Mouse (Mus musculus) heart, embryonic 15.5 days (tissue): ENCODE measurements around the gene Spry1. TPM values are rescaled to one million over a fixed set of nuclear protein-coding genes. Genes with fewer than 3 reads are reported as not detected.
"Not testable (repeated sequence)": the region's sequence is repeated elsewhere in the genome, so short reads cannot be mapped to it uniquely, and the experiment has no call there.

Source experiments
- ATAC-seq: fragments of 200-750 bp; cut with Nextera tagmentation; replicated peaks from 2 replicates; pipeline ENCODE4 v1.8.0; 2017; ENCODE audit warnings: low read depth, moderate TSS enrichment; ENCODE audit not compliant: insufficient number of reproducible peaks, insufficient read depth, low FRiP score
- H3K27ac ChIP-seq: fragments of 300-500 bp; sonication (generic); 2 replicates; pipeline ENCODE4 v1.5.1; 2015; ENCODE audit warnings: mild to moderate bottlenecking, inconsistent platforms
- H3K27me3 ChIP-seq: fragments of 300-500 bp; sonication (generic); 2 replicates; pipeline ENCODE4 v1.6.1; 2015; ENCODE audit warnings: inconsistent platforms
- H3K36me3 ChIP-seq: fragments of 300-500 bp; sonication (generic); 2 replicates; pipeline ENCODE4 v1.6.1; 2015; ENCODE audit warnings: mild to moderate bottlenecking, inconsistent platforms
- H3K4me1 ChIP-seq: fragments of 300-500 bp; sonication (generic); replicated peaks from 2 replicates; pipeline ENCODE4 v1.6.1; 2015; ENCODE audit warnings: inconsistent platforms
- H3K4me2 ChIP-seq: fragments of 300-500 bp; sonication (generic); 2 replicates; pipeline ENCODE4 v1.6.1; 2015; ENCODE audit warnings: inconsistent platforms, mild to moderate bottlenecking, moderate library complexity
- H3K4me3 ChIP-seq: fragments of 300-500 bp; sonication (generic); 2 replicates; pipeline ENCODE4 v1.5.1; 2015; ENCODE audit warnings: mild to moderate bottlenecking, inconsistent platforms
- H3K9ac ChIP-seq: fragments of 300-500 bp; sonication (generic); 2 replicates; pipeline ENCODE4 v1.6.1; 2015; ENCODE audit warnings: mild to moderate bottlenecking, inconsistent platforms
- H3K9me3 ChIP-seq: fragments of 300-500 bp; sonication (generic); replicated peaks from 2 replicates; pipeline ENCODE4 v1.6.1; 2016; ENCODE audit warnings: inconsistent platforms
- WGBS: fragments of 180-500 bp; shearing (Covaris S2); methylation state at CpG from one replicate; pipeline ENCODE4 v1.1.7; 2015; ENCODE audit warnings: mixed read lengths; 5-methylcytosine and 5-hydroxymethylcytosine counted together
- polyA plus RNA-seq: library from polyadenylated mRNA; unstranded; fragments of >200 nt; fragmentation: Nextera tagmentation; extraction: Ambion mirVana; gene quantifications from 2 replicates; pipeline ENCODE4 v1.2.1, GENCODE M21; 2015

The Spry1 gene
- 7.2 and 9.1 TPM in 2 replicates for polyA plus RNA-seq

DNA sequence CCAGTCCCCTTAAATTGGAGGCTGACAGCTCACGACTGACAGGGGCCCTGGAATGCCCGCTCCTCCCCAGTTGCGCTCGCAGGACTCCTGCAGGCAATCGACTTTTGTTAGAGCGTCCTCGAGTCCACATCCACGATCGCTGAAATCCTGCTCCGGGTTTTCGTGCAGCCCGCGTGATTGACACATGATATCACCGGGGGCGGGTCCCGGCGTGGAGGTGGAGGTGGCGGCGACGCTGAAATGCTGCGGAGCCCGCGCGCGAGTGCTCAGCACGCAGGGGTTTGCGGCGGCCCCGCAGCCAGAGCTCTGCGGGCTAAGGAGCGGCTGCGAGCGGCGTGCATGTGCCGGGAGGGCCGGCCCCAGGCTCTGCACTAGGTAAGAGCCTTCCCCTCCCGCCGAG, at the start of gene Spry1:
Gene Spry1 (plus strand): TSS at position 258 of the 400 bp plus-strand sequence.
- peak within 1 kb of the TSS; percentile 86 for H3K4me2 ChIP-seq
- peaks cover 25% of the 10 kb centered on the region for H3K4me1 ChIP-seq
- H3K27me3 ChIP-seq = no peaks in the 10 kb centered on the region
- peak within 1 kb of the TSS; percentile 83 for H3K27ac ChIP-seq
- no peaks in the 10 kb centered on the region for H3K9me3 ChIP-seq
- H3K36me3 ChIP-seq = peaks cover 10% of the 10 kb centered on the region
- H3K9ac ChIP-seq = peak within 1 kb of the TSS; percentile 71
- H3K4me3 ChIP-seq = peak within 1 kb of the TSS; percentile 76
- ATAC-seq = peak; percentile 81
- whole genome bisulfite sequencing = under 1% methylated on average over 38 of the region's 38 CpGs

- H3K27ac ChIP-seq = no peak overlapping the region
- no peak for ATAC-seq
- peaks cover 5% of the 10 kb centered on the region; the same call in 1 of the 2 replicates for H3K4me1 ChIP-seq
- no peaks in the 10 kb centered on the region for H3K36me3 ChIP-seq
- H3K4me3 ChIP-seq = no peak overlapping the region
- no peaks in the 10 kb centered on the region for H3K27me3 ChIP-seq
- WGBS = 65% methylated on average over 10 of the region's 10 CpGs
- no peak overlapping the region for H3K9ac ChIP-seq
- H3K4me2 ChIP-seq = no peak overlapping the region
- H3K9me3 ChIP-seq = no peaks in the 10 kb centered on the region
These were observed 44.0 kb upstream of the Spry1 start for GRCm38 (mm10) chr3:37595721-37596120.

- WGBS = 58% methylated on average over 6 of the region's 6 CpGs
- no peaks in the 10 kb centered on the region for H3K9me3 ChIP-seq
- H3K36me3 ChIP-seq = no peaks in the 10 kb centered on the region
- no peak overlapping the region for H3K4me3 ChIP-seq
- no peak overlapping the region for H3K27ac ChIP-seq
- no peak overlapping the region for H3K9ac ChIP-seq
- H3K27me3 ChIP-seq = no peaks in the 10 kb centered on the region
- H3K4me1 ChIP-seq = peaks cover 5% of the 10 kb centered on the region; the same call in 1 of the 2 replicates
- H3K4me2 ChIP-seq = no peak overlapping the region
- no peak for ATAC-seq
These were observed 43.2 kb upstream of the Spry1 start for GRCm38 (mm10) chr3:37596519-37596918.

DNA sequence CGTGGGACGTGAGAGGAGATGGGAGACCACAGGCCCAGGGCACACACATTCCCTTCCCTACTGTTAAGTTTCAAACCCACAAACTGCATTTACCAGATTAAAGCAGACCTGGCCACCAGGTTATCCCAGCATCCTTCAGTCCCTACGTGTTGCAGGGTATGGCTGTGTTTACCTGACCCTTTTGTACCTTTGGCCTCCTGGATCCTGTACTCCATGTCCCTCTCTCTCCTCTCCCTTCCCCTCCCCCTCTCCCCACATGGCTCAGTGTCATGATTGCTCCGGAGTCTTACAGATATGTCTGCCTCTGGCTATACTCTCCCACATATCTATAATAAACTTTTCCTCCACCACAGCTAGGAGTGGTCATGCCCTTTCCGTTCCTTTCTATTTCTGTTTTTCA, 42.5 kb upstream of the Spry1 start:
- Histone ChIP-seq H3K9ac (no peak overlapping the region), H3K27ac (no peak overlapping the region), H3K36me3 (no peaks in the 10 kb centered on the region), H3K4me1 (peaks cover 5% of the 10 kb centered on the region; the same call in 1 of the 2 replicates), H3K9me3 (no peaks in the 10 kb centered on the region), H3K4me2 (no peak overlapping the region), H3K27me3 (no peaks in the 10 kb centered on the region), H3K4me3 (no peak overlapping the region)
- 54% methylated on average over 5 of the region's 5 CpGs for WGBS
- ATAC-seq = no peak

DNA sequence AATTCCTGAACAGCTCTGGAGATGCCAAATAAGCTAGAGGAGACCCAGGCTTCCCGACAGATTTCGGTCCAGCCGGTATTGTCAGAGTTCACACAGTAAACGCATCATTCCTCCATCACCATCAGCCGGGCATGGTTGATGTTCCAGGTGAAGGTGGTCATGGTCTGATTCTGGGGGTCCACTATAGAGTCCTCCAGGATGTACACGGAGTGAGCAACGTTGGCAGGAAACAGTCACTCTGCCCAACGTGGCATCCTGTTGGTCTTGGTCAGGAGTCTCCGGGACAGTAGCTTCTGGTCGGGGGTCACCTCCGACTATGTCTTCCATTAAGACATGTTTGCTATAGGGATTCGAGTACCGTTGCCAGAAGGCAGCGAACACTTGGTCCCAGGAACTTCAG, 40.1 kb upstream of the Spry1 start:
- H3K27ac ChIP-seq, H3K4me3 ChIP-seq, H3K27me3 ChIP-seq, H3K4me2 ChIP-seq, ATAC-seq, H3K36me3 ChIP-seq, H3K9ac ChIP-seq, H3K4me1 ChIP-seq, H3K9me3 ChIP-seq: not testable (repeated sequence)
- 91% methylated on average over 14 of the region's 14 CpGs for WGBS

GRCm38 (mm10) chr3:37602356-37602755, 37.4 kb upstream of the Spry1 start:
- H3K9ac ChIP-seq = no peak overlapping the region
- H3K27me3 ChIP-seq = no peaks in the 10 kb centered on the region
- no peak overlapping the region for H3K4me2 ChIP-seq
- no peak overlapping the region for H3K4me3 ChIP-seq
- 93% methylated on average over 9 of the region's 9 CpGs for WGBS
- H3K36me3 ChIP-seq = no peaks in the 10 kb centered on the region
- no peak for ATAC-seq
- peaks cover 9% of the 10 kb centered on the region for H3K4me1 ChIP-seq
- H3K9me3 ChIP-seq = no peaks in the 10 kb centered on the region
- no peak overlapping the region for H3K27ac ChIP-seq

DNA sequence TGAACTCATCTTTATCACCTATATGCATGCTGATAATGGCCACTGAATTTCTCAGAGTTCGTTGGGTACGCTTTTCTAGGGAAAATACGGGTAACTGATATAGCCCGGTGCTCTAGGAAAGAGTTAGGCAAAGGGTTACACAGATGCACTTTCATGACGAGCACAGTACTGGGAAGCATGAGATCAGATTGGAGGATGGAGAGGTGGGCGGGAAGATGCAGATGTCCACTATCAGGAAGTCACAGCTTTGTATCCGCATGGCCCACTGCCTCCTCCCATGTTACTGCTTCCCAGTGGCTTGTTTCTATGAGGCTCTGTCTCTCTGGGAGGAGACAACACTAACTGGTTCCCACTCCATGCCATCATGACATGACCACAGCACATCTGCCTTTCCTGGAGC, 36.9 kb upstream of the Spry1 start:
- no peak overlapping the region for H3K4me2 ChIP-seq
- no peak for ATAC-seq
- no peaks in the 10 kb centered on the region for H3K36me3 ChIP-seq
- no peaks in the 10 kb centered on the region for H3K27me3 ChIP-seq
- H3K4me3 ChIP-seq = no peak overlapping the region
- H3K9me3 ChIP-seq = no peaks in the 10 kb centered on the region
- no peak overlapping the region for H3K27ac ChIP-seq
- no peak overlapping the region for H3K9ac ChIP-seq
- WGBS = 73% methylated on average over 7 of the region's 7 CpGs
- H3K4me1 ChIP-seq = peaks cover 9% of the 10 kb centered on the region

DNA sequence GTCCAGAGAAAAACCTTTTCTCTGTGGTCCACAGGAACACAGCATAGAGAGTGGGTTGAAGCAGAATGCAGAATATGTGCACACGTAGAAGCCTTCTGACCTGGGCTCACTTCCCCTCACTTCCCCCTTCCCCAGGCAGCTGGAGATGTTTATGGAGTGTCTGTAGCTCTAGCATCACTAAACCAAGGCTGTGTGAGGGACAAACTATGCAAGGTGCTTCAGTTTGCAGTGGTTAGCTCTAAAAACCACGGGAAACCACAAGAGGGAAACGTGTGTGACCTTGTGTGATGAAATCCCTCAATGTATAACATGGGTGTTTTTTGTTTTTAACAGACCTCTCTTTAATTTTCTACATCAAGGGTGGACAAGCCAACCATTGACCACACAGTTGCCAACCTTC, 36.2 kb upstream of the Spry1 start:
- Histone ChIP-seq H3K9me3 (no peaks in the 10 kb centered on the region), H3K36me3 (no peaks in the 10 kb centered on the region), H3K4me3 (no peak overlapping the region), H3K27me3 (no peaks in the 10 kb centered on the region), H3K27ac (no peak overlapping the region), H3K4me1 (peaks cover 9% of the 10 kb centered on the region), H3K9ac (no peak overlapping the region), H3K4me2 (no peak overlapping the region)
- ATAC-seq = no peak
- 73% methylated on average over 3 of the region's 3 CpGs for WGBS

DNA sequence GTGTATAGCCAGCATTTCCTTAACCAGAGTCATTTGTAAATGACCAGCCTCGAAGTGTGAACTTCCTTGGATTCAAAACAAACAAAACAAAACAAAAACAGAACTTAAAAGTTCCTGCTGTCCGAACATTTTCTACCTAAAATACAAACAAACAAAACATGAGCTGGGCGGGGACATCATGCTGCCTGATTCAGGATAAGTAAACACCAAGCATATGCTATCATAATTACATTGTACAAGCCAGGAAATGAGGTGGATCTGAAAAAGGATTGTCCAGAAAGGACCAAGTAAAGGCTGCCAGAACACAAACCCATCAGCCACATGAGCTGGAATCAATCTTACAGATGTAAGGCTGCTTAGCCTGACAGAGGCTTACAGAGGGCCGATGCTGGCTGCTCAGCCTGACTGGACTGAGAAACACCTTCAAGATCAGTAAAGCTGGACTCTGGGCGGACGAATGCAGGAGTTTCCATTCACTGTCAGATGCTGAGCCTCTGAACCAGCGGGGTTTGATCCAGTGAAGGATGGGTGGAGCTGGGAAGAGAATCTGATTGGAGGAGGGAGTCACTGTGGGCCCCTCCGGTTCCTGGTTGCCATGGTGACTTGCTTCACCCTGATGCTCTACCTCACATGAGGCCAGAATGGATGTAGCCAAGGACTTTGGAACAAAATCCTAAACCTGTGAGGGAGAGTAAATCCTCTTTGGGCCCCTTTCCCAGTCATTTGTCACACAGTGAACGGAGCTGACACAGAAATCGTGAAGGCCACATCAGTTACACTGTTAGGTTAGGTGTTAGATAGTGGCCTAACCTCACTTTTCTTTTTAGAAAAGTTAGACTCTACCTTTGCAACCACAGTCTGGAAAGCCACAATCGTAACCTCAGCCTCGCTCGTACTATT, 34.5 kb upstream of the Spry1 start:
- H3K4me1 ChIP-seq = peaks cover 9% of the 10 kb centered on the region
- H3K27ac ChIP-seq = no peak overlapping the region
- no peak overlapping the region for H3K4me3 ChIP-seq
- no peak overlapping the region for H3K4me2 ChIP-seq
- no peaks in the 10 kb centered on the region for H3K27me3 ChIP-seq
- WGBS = 60% methylated on average over 13 of the region's 13 CpGs
- H3K9me3 ChIP-seq = no peaks in the 10 kb centered on the region
- no peaks in the 10 kb centered on the region for H3K36me3 ChIP-seq
- no peak for ATAC-seq
- H3K9ac ChIP-seq = no peak overlapping the region

DNA sequence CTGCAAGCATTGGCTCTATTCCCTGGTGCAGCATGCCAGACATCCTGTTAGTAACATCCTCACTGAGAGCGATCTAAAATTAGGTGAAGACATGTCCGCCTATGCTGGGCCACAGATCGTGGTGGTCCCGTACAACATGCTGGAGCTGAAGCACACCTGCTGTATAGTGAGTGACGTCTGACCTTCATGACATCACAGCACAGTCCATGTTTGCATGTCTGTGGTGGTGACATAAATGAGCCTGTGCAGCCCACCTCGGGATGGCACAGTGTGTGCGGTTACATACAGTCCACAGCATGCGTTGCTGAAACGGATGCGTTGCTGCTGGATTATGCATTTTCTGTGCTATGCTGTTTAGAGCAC, 33.9 kb upstream of the Spry1 start:
- no peak; the same call in 1 of the 2 replicates for ATAC-seq
- Histone ChIP-seq H3K9me3 (no peaks in the 10 kb centered on the region), H3K4me3 (no peak overlapping the region), H3K9ac (no peak overlapping the region), H3K4me2 (no peak overlapping the region), H3K27me3 (no peaks in the 10 kb centered on the region), H3K36me3 (no peaks in the 10 kb centered on the region), H3K27ac (no peak overlapping the region), H3K4me1 (peaks cover 9% of the 10 kb centered on the region)
- WGBS = 67% methylated on average over 10 of the region's 10 CpGs

DNA sequence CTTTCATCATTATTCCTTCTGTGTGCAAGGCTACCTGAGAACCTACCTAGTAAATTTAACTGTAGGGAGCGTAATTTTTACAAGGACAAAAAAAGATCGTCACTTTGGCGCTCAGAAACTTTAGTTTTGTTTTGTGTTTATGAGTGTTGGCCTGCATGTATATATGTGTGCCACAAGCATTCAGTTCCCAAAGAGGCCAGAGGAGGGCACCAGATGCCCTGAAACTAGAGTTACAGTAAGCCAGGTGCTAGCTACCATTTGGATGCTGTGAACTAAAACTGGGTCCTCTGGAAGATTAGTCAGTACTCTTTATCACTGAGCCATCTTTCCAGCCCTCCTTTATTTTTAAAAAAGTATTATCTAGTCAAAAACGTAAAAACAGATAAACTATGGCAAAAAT, 30.8 kb upstream of the Spry1 start:
- ATAC-seq = no peak
- H3K9ac ChIP-seq = no peak overlapping the region
- H3K4me1 ChIP-seq = peaks cover 9% of the 10 kb centered on the region

DNA sequence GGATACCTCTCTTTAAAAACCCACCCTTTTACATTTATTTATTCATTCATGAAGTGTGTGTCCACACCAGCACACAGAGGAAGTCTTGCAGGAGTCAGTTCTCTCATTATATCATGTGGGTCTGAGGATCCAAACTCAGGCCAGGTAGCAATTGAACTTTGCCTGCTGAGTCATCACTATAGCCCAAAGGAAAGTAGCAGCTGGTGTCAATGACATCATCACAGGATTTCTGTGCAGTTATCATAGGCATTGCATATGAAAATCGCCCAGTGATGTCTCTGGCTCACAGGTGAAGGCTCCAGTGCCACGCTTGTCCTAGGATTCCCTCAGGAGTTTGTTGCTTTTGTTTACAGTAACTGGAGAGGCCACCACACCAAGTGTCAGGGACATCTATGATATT, 29.1 kb upstream of the Spry1 start:
- Histone ChIP-seq H3K27me3 (no peaks in the 10 kb centered on the region), H3K4me2 (no peak overlapping the region), H3K36me3 (no peaks in the 10 kb centered on the region), H3K9ac (no peak overlapping the region), H3K9me3 (no peaks in the 10 kb centered on the region), H3K4me3 (no peak overlapping the region), H3K4me1 (peaks cover 3% of the 10 kb centered on the region; the same call in 1 of the 2 replicates), H3K27ac (no peak overlapping the region)
- 85% methylated on average over 2 of the region's 2 CpGs for WGBS
- ATAC-seq = no peak

More for the DNA sequence above, 30.8 kb upstream of the Spry1 start:
- Histone ChIP-seq H3K27ac (no peak overlapping the region), H3K27me3 (no peaks in the 10 kb centered on the region), H3K4me3 (no peak overlapping the region), H3K36me3 (no peaks in the 10 kb centered on the region), H3K9me3 (no peaks in the 10 kb centered on the region), H3K4me2 (no peak overlapping the region)
- 86% methylated on average over 4 of the region's 4 CpGs for WGBS
